Mouse (Mus musculus) testis, postnatal 10 days (tissue): ENCODE data around the gene March8.

Source experiments
- DNase-seq: peaks from one replicate; pipeline ENCODE4 v3.0.0; 2021; ENCODE audit warnings: low spot score

Gene March8

GRCm38 (mm10) chr6:116374136-116374535 lies 36.3 kb downstream of the March8 start:
- no peak for DNase-seq

GRCm38 (mm10) chr6:116374618-116375017 lies 36.8 kb downstream of the March8 start:
- DNase-seq: no peak

- DNase-seq: no peak
Observed at GRCm38 (mm10) chr6:116378892-116379291, 41.1 kb downstream of the March8 start.

GRCm38 (mm10) chr6:116380157-116380556 lies 42.3 kb downstream of the March8 start:
- DNase-seq: no peak

GRCm38 (mm10) chr6:116381605-116382004 lies 43.8 kb downstream of the March8 start:
- DNase-seq: no peak

- DNase-seq: no peak
Observed at GRCm38 (mm10) chr6:116383582-116383981, 45.8 kb downstream of the March8 start.

GRCm38 (mm10) chr6:116385194-116386044 lies 47.6 kb downstream of the March8 start:
- DNase-seq: no peak

- no peak for DNase-seq
Observed at GRCm38 (mm10) chr6:116386045-116386415, 48.2 kb downstream of the March8 start.

GRCm38 (mm10) chr6:116386506-116386905 lies 48.7 kb downstream of the March8 start:
- no peak for DNase-seq

- DNase-seq: no peak
Observed at GRCm38 (mm10) chr6:116388068-116388467, 50.2 kb downstream of the March8 start.

GRCm38 (mm10) chr6:116389481-116389880 lies 51.7 kb downstream of the March8 start:
- DNase-seq: no peak

- no peak for DNase-seq
Observed at GRCm38 (mm10) chr6:116394916-116395648, 57.3 kb downstream of the March8 start.

GRCm38 (mm10) chr6:116397621-116398020 lies 59.8 kb downstream of the March8 start:
- no peak for DNase-seq

GRCm38 (mm10) chr6:116398136-116398535 lies 60.3 kb downstream of the March8 start:
- no peak for DNase-seq

GRCm38 (mm10) chr6:116401746-116402423 lies 64.1 kb downstream of the March8 start:
- DNase-seq: no peak

- DNase-seq: no peak
Observed at GRCm38 (mm10) chr6:116402426-116402825, 64.6 kb downstream of the March8 start.

- DNase-seq: no peak
Observed at GRCm38 (mm10) chr6:116405243-116405642, 67.4 kb downstream of the March8 start.

GRCm38 (mm10) chr6:116405715-116406114 lies 67.9 kb downstream of the March8 start:
- no peak for DNase-seq

GRCm38 (mm10) chr6:116406152-116406551 lies 68.3 kb downstream of the March8 start:
- DNase-seq: no peak

- DNase-seq: no peak
Observed at GRCm38 (mm10) chr6:116406680-116407079, 68.9 kb downstream of the March8 start.

- no peak for DNase-seq
Observed at GRCm38 (mm10) chr6:116407216-116407615, 69.4 kb downstream of the March8 start.

GRCm38 (mm10) chr6:116407956-116408657 lies 70.3 kb downstream of the March8 start:
- DNase-seq: no peak
